Mouse (Mus musculus) kidney, adult 2 months (tissue): ENCODE results near the gene Tomm6. TPM values are rescaled to one million over a fixed set of nuclear protein-coding genes. Genes with fewer than 3 reads are reported as not detected.

Experiments
- DNase-seq: peaks from one replicate; pipeline ENCODE4 v3.0.0; 2021
- H3K27ac ChIP-seq: fragments of 200-500 bp; 2 replicates; pipeline ENCODE4 v1.5.1; 2012; ENCODE audit warnings: low read depth, low read length, control low read depth, inconsistent platforms; ENCODE audit not compliant: insufficient read depth
- H3K27me3 ChIP-seq: fragments of 200-500 bp; replicated peaks from 2 replicates; pipeline ENCODE4 v1.6.1; 2012; ENCODE audit warnings: mild to moderate bottlenecking, moderate library complexity, low read length, inconsistent platforms; ENCODE audit not compliant: control insufficient read depth, insufficient read depth
- H3K36me3 ChIP-seq: fragments of 200-500 bp; 2 replicates; pipeline ENCODE4 v1.6.1; 2012; ENCODE audit warnings: mild to moderate bottlenecking, moderate library complexity, low read length, inconsistent platforms; ENCODE audit not compliant: control insufficient read depth, insufficient read depth
- H3K4me1 ChIP-seq: fragments of 200-500 bp; 2 replicates; pipeline ENCODE4 v1.6.1; 2011; ENCODE audit warnings: low read length; ENCODE audit not compliant: control insufficient read depth, insufficient read depth
- H3K4me3 ChIP-seq: fragments of 200-500 bp; 2 replicates; pipeline ENCODE4 v1.5.1; 2011; ENCODE audit warnings: mild to moderate bottlenecking, low read depth, low read length, control low read depth; ENCODE audit not compliant: insufficient read depth
- CTCF ChIP-seq: fragments of 200-500 bp; conservative IDR thresholded peaks from 2 replicates; pipeline ENCODE4 v1.5.1; 2011; ENCODE audit warnings: low read depth, mild to moderate bottlenecking, control low read depth, low read length, moderate library complexity, mixed read lengths; ENCODE audit not compliant: insufficient read depth, insufficient read length
- POLR2A ChIP-seq: fragments of 200-500 bp; IDR thresholded peaks from one replicate; pipeline ENCODE4 v1.6.1; 2011; ENCODE audit warnings: low read depth, low read length, control low read depth
- WGBS: fragments of 180-500 bp; shearing (Covaris S2); methylation state at CpG from one replicate; pipeline ENCODE4 v1.1.7; 2018; 5-methylcytosine and 5-hydroxymethylcytosine counted together
- polyA plus RNA-seq: library from polyadenylated mRNA; depleted of rRNA; stranded (reverse); fragments of >200 nt; gene quantifications from 2 replicates; pipeline ENCODE4 v1.2.3, GENCODE M21; 2012

The Tomm6 gene
- polyA plus RNA-seq, 1 experiment: 153 TPM

- H3K4me3 ChIP-seq: no peak overlapping the region
- no peak overlapping the region for H3K27ac ChIP-seq
- no peaks in the 10 kb centered on the region for H3K27me3 ChIP-seq
- no peaks in the 10 kb centered on the region for H3K36me3 ChIP-seq
- WGBS: 72% methylated on average over 1 of the region's 1 CpGs
- DNase-seq: no peak
- H3K4me1 ChIP-seq: 0 out of 2 replicates have a peak, but pooled peaks cover 2% of the 10 kb centered on the region
- TF ChIP-seq POLR2A (no peak), CTCF (no peak)
Measured at GRCm38 (mm10) chr17:47706196-47706595, 18.0 kb upstream of the Tomm6 start.

GRCm38 (mm10) chr17:47704692-47705091 is 16.5 kb upstream of the Tomm6 start:
- peak; percentile 24 for DNase-seq
- whole genome bisulfite sequencing: 79% methylated on average over 4 of the region's 4 CpGs
- H3K4me1 ChIP-seq: 0 out of 2 replicates have a peak, but pooled peaks cover 8% of the 10 kb centered on the region
- TF ChIP-seq POLR2A (no peak), CTCF (no peak; the same call in 1 of the 2 replicates)
- H3K36me3 ChIP-seq: no peaks in the 10 kb centered on the region
- no peak overlapping the region for H3K27ac ChIP-seq
- H3K4me3 ChIP-seq: no peak overlapping the region
- no peaks in the 10 kb centered on the region for H3K27me3 ChIP-seq

GRCm38 (mm10) chr17:47703556-47703955 is 15.4 kb upstream of the Tomm6 start:
- H3K4me1 ChIP-seq: peaks cover 8% of the 10 kb centered on the region; the same call in 1 of the 2 replicates
- TF ChIP-seq POLR2A: no peak
- no peak for TF ChIP-seq CTCF
- no peaks in the 10 kb centered on the region for H3K36me3 ChIP-seq
- 67% methylated on average over 20 of the region's 20 CpGs for WGBS
- no peak overlapping the region for H3K27ac ChIP-seq
- DNase-seq: no peak
- H3K4me3 ChIP-seq: no peak overlapping the region
- H3K27me3 ChIP-seq: no peaks in the 10 kb centered on the region

GRCm38 (mm10) chr17:47702548-47703345 is 14.6 kb upstream of the Tomm6 start:
- TF ChIP-seq POLR2A (no peak), CTCF (no peak)
- no peak overlapping the region for H3K4me3 ChIP-seq
- H3K36me3 ChIP-seq: no peaks in the 10 kb centered on the region
- DNase-seq: no peak
- H3K27ac ChIP-seq: no peak overlapping the region
- H3K27me3 ChIP-seq: no peaks in the 10 kb centered on the region
- WGBS: 73% methylated on average over 28 of the region's 28 CpGs
- peaks cover 9% of the 10 kb centered on the region; the same call in 1 of the 2 replicates for H3K4me1 ChIP-seq

GRCm38 (mm10) chr17:47701793-47702192 is 13.6 kb upstream of the Tomm6 start:
- TF ChIP-seq CTCF (no peak), POLR2A (no peak)
- WGBS: 80% methylated on average over 9 of the region's 9 CpGs
- no peak for DNase-seq
- Histone ChIP-seq H3K36me3 (no peaks in the 10 kb centered on the region), H3K4me1 (peaks cover 10% of the 10 kb centered on the region; the same call in 1 of the 2 replicates), H3K27ac (no peak overlapping the region), H3K27me3 (no peaks in the 10 kb centered on the region), H3K4me3 (no peak overlapping the region)

- Histone ChIP-seq H3K36me3 (no peaks in the 10 kb centered on the region), H3K4me3 (peak overlapping the region; percentile 4; the same call in 1 of the 2 replicates), H3K27ac (peak overlapping the region; percentile 70), H3K4me1 (peaks cover 11% of the 10 kb centered on the region; the same call in 1 of the 2 replicates), H3K27me3 (no peaks in the 10 kb centered on the region)
- DNase-seq: peak; percentile 68
- 51% methylated on average over 2 of the region's 2 CpGs for WGBS
- TF ChIP-seq CTCF: no peak
- TF ChIP-seq POLR2A: no peak
Measured at GRCm38 (mm10) chr17:47699055-47699454, 10.9 kb upstream of the Tomm6 start.

- WGBS: 56% methylated on average over 10 of the region's 10 CpGs
- Histone ChIP-seq H3K27ac (peak overlapping the region; percentile 61), H3K36me3 (no peaks in the 10 kb centered on the region), H3K27me3 (no peaks in the 10 kb centered on the region), H3K4me1 (peaks cover 15% of the 10 kb centered on the region; the same call in 1 of the 2 replicates), H3K4me3 (peak overlapping the region; percentile 42)
- TF ChIP-seq CTCF: no peak
- TF ChIP-seq POLR2A: no peak
- peak; percentile 93 for DNase-seq
Measured at GRCm38 (mm10) chr17:47698156-47698555, 10.0 kb upstream of the Tomm6 start.
